Mouse (Mus musculus) erythroblast, embryonic 14.5 days (primary cell): Measurements from ENCODE around the gene Pxylp1. TPM values are rescaled to one million over a fixed set of nuclear protein-coding genes. Genes with fewer than 3 reads are reported as not detected.

Experiments used
- H3K27me3 ChIP-seq: 2 replicates; pipeline ENCODE4 v1.6.1; 2012; ENCODE audit warnings: inconsistent platforms; ENCODE audit not compliant: control insufficient read depth
- H3K36me3 ChIP-seq: 2 replicates; pipeline ENCODE4 v1.6.1; 2012; ENCODE audit warnings: mild to moderate bottlenecking, inconsistent platforms; ENCODE audit not compliant: control insufficient read depth
- H3K4me1 ChIP-seq: 2 replicates; pipeline ENCODE4 v1.6.1; 2012; ENCODE audit warnings: inconsistent platforms; ENCODE audit not compliant: control insufficient read depth
- H3K4me3 ChIP-seq: replicated peaks from 2 replicates; pipeline ENCODE3; 2012; ENCODE audit warnings: moderate library complexity, mild to moderate bottlenecking, inconsistent platforms
- H3K9me3 ChIP-seq: 2 replicates; pipeline ENCODE4 v1.6.1; 2012; ENCODE audit warnings: low read length, inconsistent platforms, mixed read lengths; ENCODE audit not compliant: control insufficient read depth
- GATA1 ChIP-seq: IDR thresholded peaks from 2 replicates; pipeline ENCODE4 v1.6.1; 2012; ENCODE audit warnings: low read length, inconsistent platforms, mixed read lengths
- TAL1 ChIP-seq: IDR thresholded peaks from 3 replicates; pipeline ENCODE4 v1.6.1; 2012; ENCODE audit warnings: low read length, inconsistent platforms, mixed read lengths
- polyA plus RNA-seq: library from polyadenylated mRNA; stranded (reverse); fragments of >175 nt; gene quantifications from 2 replicates; pipeline ENCODE4 v1.2.3, GENCODE M21; 2012

The Pxylp1 gene
- polyA plus RNA-seq, 1 experiment: 0.05 TPM

- H3K9me3 ChIP-seq: no peaks in the 10 kb centered on the region
- H3K4me3 ChIP-seq: no peak overlapping the region
- TF ChIP-seq TAL1 (no peak), GATA1 (no peak)
- no peaks in the 10 kb centered on the region for H3K4me1 ChIP-seq
- H3K36me3 ChIP-seq: no peaks in the 10 kb centered on the region
- no peaks in the 10 kb centered on the region for H3K27me3 ChIP-seq
Observed at GRCm38 (mm10) chr9:96853300-96854186, 38.9 kb downstream of the Pxylp1 start.

DNA sequence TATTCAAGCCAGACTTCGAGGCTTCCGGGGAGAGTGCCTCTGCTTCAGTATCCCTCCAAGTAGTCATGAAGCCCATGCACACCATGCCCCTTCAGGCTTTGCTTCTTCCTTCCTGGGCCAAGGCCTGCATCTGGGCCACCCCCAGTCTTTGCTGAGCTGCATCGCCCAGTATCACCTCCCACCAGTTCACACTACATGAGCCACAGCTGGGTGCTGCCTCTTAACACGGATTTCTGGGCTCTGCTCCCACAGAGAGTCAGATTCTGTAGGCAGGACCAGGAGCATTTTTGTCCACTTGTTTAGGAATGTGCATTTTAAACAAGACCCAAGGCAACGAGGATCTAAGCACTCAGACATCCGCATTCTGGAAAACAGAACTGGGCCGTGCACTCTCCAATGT, 40.8 kb downstream of the Pxylp1 start:
- Histone ChIP-seq H3K36me3 (no peaks in the 10 kb centered on the region), H3K4me1 (no peaks in the 10 kb centered on the region), H3K9me3 (no peaks in the 10 kb centered on the region), H3K27me3 (no peaks in the 10 kb centered on the region), H3K4me3 (no peak overlapping the region)
- TF ChIP-seq TAL1 (no peak), GATA1 (no peak)

DNA sequence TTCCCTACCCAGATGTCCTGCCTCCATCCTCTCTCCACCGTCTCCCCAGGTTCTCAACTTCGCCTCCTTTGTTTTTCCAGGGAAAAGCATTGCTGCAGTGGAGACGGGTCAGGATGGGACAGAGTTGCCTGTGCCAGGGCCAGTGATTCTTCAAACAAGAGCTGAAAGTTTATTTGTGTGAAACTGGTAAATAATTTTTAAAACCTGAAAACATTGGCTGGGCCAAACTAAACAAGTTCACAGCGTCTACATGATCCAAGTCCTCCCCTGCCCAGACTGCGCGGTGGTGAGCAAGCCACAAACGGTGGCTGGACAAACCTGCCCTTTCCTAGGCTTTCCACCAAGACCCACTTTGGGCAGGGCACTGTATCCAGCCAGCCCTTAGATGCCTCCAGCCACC, 41.4 kb downstream of the Pxylp1 start:
- Histone ChIP-seq H3K36me3 (no peaks in the 10 kb centered on the region), H3K4me1 (no peaks in the 10 kb centered on the region), H3K9me3 (no peaks in the 10 kb centered on the region), H3K27me3 (no peaks in the 10 kb centered on the region), H3K4me3 (no peak overlapping the region)
- TF ChIP-seq GATA1: no peak
- TF ChIP-seq TAL1: no peak

DNA sequence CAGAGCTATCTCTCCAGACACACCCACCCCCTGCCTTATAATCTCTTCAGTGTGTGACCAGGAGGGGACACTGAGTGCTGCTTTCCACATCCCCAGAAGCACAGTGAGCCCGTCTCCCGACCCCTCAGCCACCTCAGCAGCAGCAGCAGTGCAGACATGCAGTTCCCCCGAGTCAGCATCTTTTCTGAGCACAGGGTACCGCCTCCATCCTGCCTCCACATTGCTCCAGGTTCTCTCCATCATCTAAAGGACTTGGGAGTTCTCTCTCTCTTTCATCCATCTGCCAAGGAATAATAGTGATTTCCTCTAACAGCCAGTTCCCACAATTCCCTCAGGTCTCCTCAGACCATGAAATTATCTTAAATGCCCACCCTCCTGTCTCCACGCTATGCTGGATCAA, 43.5 kb downstream of the Pxylp1 start:
- H3K9me3 ChIP-seq: no peaks in the 10 kb centered on the region; the same call in 1 of the 2 replicates
- TF ChIP-seq GATA1 (no peak), TAL1 (no peak)
- H3K36me3 ChIP-seq: no peaks in the 10 kb centered on the region
- no peaks in the 10 kb centered on the region for H3K4me1 ChIP-seq
- H3K27me3 ChIP-seq: no peaks in the 10 kb centered on the region
- no peak overlapping the region for H3K4me3 ChIP-seq

- no peaks in the 10 kb centered on the region for H3K36me3 ChIP-seq
- H3K4me1 ChIP-seq: no peaks in the 10 kb centered on the region
- no peak overlapping the region for H3K4me3 ChIP-seq
- H3K27me3 ChIP-seq: no peaks in the 10 kb centered on the region
- H3K9me3 ChIP-seq: peaks cover 4% of the 10 kb centered on the region
- TF ChIP-seq TAL1 (no peak), GATA1 (no peak)
Observed at GRCm38 (mm10) chr9:96846361-96846760, 46.1 kb downstream of the Pxylp1 start.

- peaks cover 4% of the 10 kb centered on the region for H3K9me3 ChIP-seq
- no peak for TF ChIP-seq GATA1
- no peak for TF ChIP-seq TAL1
- no peaks in the 10 kb centered on the region for H3K27me3 ChIP-seq
- no peak overlapping the region for H3K4me3 ChIP-seq
- H3K36me3 ChIP-seq: no peaks in the 10 kb centered on the region
- H3K4me1 ChIP-seq: no peaks in the 10 kb centered on the region
Observed at GRCm38 (mm10) chr9:96844798-96845209, 47.7 kb downstream of the Pxylp1 start.

- Histone ChIP-seq H3K4me1 (no peaks in the 10 kb centered on the region), H3K27me3 (no peaks in the 10 kb centered on the region), H3K36me3 (no peaks in the 10 kb centered on the region), H3K4me3 (no peak overlapping the region), H3K9me3 (peaks cover 4% of the 10 kb centered on the region)
- no peak for TF ChIP-seq GATA1
- no peak for TF ChIP-seq TAL1
Observed at GRCm38 (mm10) chr9:96839376-96839775, 53.1 kb downstream of the Pxylp1 start.

GRCm38 (mm10) chr9:96838864-96839263, 53.6 kb downstream of the Pxylp1 start:
- Histone ChIP-seq H3K4me3 (no peak overlapping the region), H3K9me3 (peaks cover 4% of the 10 kb centered on the region), H3K4me1 (no peaks in the 10 kb centered on the region), H3K27me3 (no peaks in the 10 kb centered on the region), H3K36me3 (no peaks in the 10 kb centered on the region)
- no peak for TF ChIP-seq GATA1
- TF ChIP-seq TAL1: no peak

DNA sequence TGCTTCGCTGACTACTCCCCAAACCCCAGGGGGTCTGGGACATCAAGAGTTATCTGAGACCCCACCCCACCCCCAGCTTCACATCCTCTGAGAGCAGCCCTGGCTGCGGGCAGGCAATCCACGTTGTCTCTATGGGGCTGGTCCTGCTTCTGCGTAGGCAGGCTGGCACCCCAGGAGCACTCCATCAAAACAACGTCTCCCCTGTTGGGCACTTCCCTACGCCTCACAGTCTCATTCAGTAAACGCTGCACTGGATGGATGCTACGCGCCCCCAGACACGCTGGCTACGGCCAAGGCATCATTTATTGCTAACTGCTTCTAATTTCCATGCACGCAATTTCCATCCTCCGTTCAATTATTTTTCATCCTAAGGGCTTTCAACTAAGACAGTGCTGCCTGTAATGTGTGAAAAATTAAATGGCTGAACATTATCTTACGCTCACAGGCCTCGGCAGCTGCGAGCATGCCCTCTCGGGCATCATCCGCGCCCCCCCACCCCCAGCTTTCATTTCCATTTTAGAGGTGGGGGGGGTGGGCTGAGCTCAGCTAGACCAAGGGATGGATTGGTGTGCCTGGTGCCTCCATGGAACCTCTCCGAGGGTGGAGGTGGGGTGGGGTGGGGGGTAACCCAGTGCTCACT, 54.6 kb downstream of the Pxylp1 start:
- Histone ChIP-seq H3K9me3 (peaks cover 2% of the 10 kb centered on the region), H3K4me1 (no peaks in the 10 kb centered on the region), H3K36me3 (no peaks in the 10 kb centered on the region), H3K4me3 (no peak overlapping the region), H3K27me3 (no peaks in the 10 kb centered on the region)
- TF ChIP-seq TAL1: no peak
- TF ChIP-seq GATA1: no peak
